In the genomic region with DNA sequence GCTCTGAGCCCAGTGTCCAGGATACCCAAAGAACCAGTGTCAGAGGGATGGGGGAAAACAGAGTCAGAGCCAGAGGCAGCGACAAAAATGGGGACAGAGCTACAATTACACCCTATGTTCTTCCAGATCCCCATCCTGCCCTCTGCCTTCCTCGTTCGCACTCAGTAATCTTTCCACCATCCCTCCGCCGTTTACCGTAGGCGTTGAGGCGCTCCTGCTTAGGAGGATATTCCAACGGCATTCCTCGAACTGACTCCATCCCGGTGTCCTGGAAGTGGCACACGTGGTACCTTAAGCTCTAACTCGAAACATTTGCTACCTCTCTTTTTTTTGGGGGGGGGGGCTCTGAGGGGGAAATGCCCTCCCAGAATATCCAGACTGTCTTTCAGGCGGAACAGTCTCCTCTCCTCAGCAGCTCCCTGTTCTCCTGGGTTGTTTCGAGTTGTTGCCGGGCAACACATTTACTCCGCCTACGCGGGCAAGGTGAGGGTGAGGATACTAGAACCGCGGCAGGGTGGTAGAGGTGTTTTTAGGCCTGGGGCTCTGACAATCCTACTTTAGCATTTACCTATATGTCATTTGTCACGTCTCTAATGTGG, we compare ENCODE assay signal across 10 mouse cellular contexts. TPM values are rescaled to one million over a fixed set of nuclear protein-coding genes. Genes with fewer than 3 reads are reported as not detected.
A peak's percentile ranks its signal among the peaks of the same experiment; 100 is the strongest.
DNase-seq lines count a peak whose midpoint lies in the region; ATAC-seq lines count a peak whose summit lies in the region.
"Had no signal": no experiment of that assay in that cellular context is flagged by ENCODE, and none has a peak within 500 bp of the region (broad histone marks: within the 10 kb centered on the region; RNA-seq: fewer than 3 reads in every experiment).

No protein-coding gene starts in this region.

- H3K4me3 ChIP-seq in heart, embryonic 14.5 days (ENCODE audit: control insufficient read depth in 1 of 2, insufficient read depth in 1 of 2, low read depth in 1 of 2, low read length in 2 of 2), result peak overlapping the region; percentile 52 to 67
- peak overlapping the region; percentile 49 for H3K4me3 ChIP-seq in midbrain, embryonic 11.5 days (ENCODE audit: low read depth, low read length)
- H3K4me3 ChIP-seq: myocyte had no signal

- peaks cover 34% of the 10 kb centered on the region for H3K27me3 ChIP-seq in heart, embryonic 14.5 days (ENCODE audit: control insufficient read depth, insufficient read depth, low read length)
- H3K27me3 ChIP-seq in midbrain, embryonic 11.5 days (ENCODE audit: control insufficient read depth, insufficient read depth, low read length), result peaks cover 4% of the 10 kb centered on the region
- H3K27me3 ChIP-seq: Patski had no signal

- no peak for ATAC-seq in heart, embryonic 14.5 days (ENCODE audit: insufficient number of reproducible peaks, insufficient read depth, low FRiP score, low read depth)
- peak; percentile 3; the same call in 1 of the 2 replicates for ATAC-seq in midbrain, embryonic 11.5 days (ENCODE audit: low FRiP score)
- no peak for ATAC-seq in CD4-positive, CD25-positive, alpha-beta regulatory T cell, adult 4 months
- ATAC-seq: Patski had no signal

- H3K4me1 ChIP-seq in heart, embryonic 14.5 days (ENCODE audit: control insufficient read depth in 2 of 2, insufficient read depth in 2 of 2, low read length in 2 of 2), result peaks cover 9 to 14% of the 10 kb centered on the region in 2 experiments
- H3K4me1 ChIP-seq in midbrain, embryonic 11.5 days (ENCODE audit: control insufficient read depth, insufficient read depth, low read length), result peaks cover 17% of the 10 kb centered on the region

- no peaks in the 10 kb centered on the region for H3K36me3 ChIP-seq in heart, embryonic 14.5 days (ENCODE audit: control insufficient read depth, insufficient read depth, low read length)
- no peaks in the 10 kb centered on the region for H3K36me3 ChIP-seq in midbrain, embryonic 11.5 days (ENCODE audit: control insufficient read depth, insufficient read depth, low read length)

- no peaks in the 10 kb centered on the region for H3K9me3 ChIP-seq in heart, embryonic 14.5 days (ENCODE audit: control insufficient read depth, low read length)
- H3K9me3 ChIP-seq in midbrain, embryonic 11.5 days (ENCODE audit: control insufficient read depth, low read length), result no peaks in the 10 kb centered on the region

- WGBS in heart, embryonic 14.5 days, result 3% methylated on average over 22 of the region's 22 CpGs
- WGBS in midbrain, embryonic 11.5 days, result under 1% methylated on average over 22 of the region's 22 CpGs

- peak overlapping the region; percentile 69 for H3K9ac ChIP-seq in heart, embryonic 14.5 days (ENCODE audit: low read length)
- peak overlapping the region; percentile 83 for H3K9ac ChIP-seq in midbrain, embryonic 11.5 days (ENCODE audit: low read length)

- H3K4me2 ChIP-seq in heart, embryonic 14.5 days (ENCODE audit: low read length), result peak overlapping the region; percentile 97
- peak overlapping the region; percentile 91 for H3K4me2 ChIP-seq in midbrain, embryonic 11.5 days

- H3K27ac ChIP-seq in heart, embryonic 14.5 days (replicated peaks in 1 of 2; ENCODE audit: control insufficient read depth in 1 of 2, insufficient read depth in 1 of 2, low read depth in 2 of 2, low read length in 2 of 2), result no peak overlapping the region
- no peak overlapping the region for H3K27ac ChIP-seq in midbrain, embryonic 11.5 days (ENCODE audit: low read depth, low read length)

- DNase-seq in heart, postnatal 4 days, result no peak
- DNase-seq in R1 (ENCODE audit: low read depth, low spot score), result peak; percentile 72
- peak; percentile 40 for DNase-seq in forelimb bud, embryonic 11.5 days (ENCODE audit: low read depth, low spot score)
- no peak for DNase-seq in midbrain, embryonic 11.5 days (ENCODE audit: low spot score, missing footprints)
- no peak for DNase-seq in layer of hippocampus, adult 18-20 months (ENCODE audit: low spot score in 2 of 2)
- no peak for DNase-seq in frontal cortex, postnatal 25 days (ENCODE audit: low spot score in 2 of 2)

RNA-seq across cellular contexts. Expression of a gene that starts 4.5 kb away (rescaled TPM):
- polyA plus RNA-seq in heart, embryonic 14.5 days (2014; fragmentation: Nextera tagmentation; extraction: Ambion mirVana), result 2.8 TPM in 2 replicates
- 10 to 100 TPM in 1 of 2 experiments, 1 to 10 TPM in 1; 9.2 to 10.7 TPM for total RNA-seq in heart, postnatal 4 days (2021)
- polyA plus RNA-seq in midbrain, embryonic 11.5 days (2014; fragmentation: Nextera tagmentation; extraction: Ambion mirVana), result 6.9 and 7.6 TPM in 2 replicates
- total RNA-seq in layer of hippocampus, adult 18-20 months (2021), result 10 to 100 TPM; 29.0 to 29.3 TPM
- not detected for polyA plus RNA-seq in CD4-positive, CD25-positive, alpha-beta regulatory T cell, adult 4 months (2017; shearing (Covaris generic))

RNA-seq across cellular contexts. Expression of a gene that starts 9.7 kb away (rescaled TPM):
- 0.30 TPM in 1 of 2 replicates, not detected in the other for polyA plus RNA-seq in heart, embryonic 14.5 days (2014; fragmentation: Nextera tagmentation; extraction: Ambion mirVana)
- not detected for total RNA-seq in heart, postnatal 4 days (2021)
- polyA plus RNA-seq in midbrain, embryonic 11.5 days (2014; fragmentation: Nextera tagmentation; extraction: Ambion mirVana), result 3.6 and 4.6 TPM in 2 replicates
- total RNA-seq in layer of hippocampus, adult 18-20 months (2021), result 1 to 10 TPM; 4.5 to 7.0 TPM
- not detected for polyA plus RNA-seq in CD4-positive, CD25-positive, alpha-beta regulatory T cell, adult 4 months (2017; shearing (Covaris generic))

RNA-seq across cellular contexts. Expression of a gene that starts 42.5 kb away (rescaled TPM):
- 41.3 and 43.9 TPM in 2 replicates for polyA plus RNA-seq in heart, embryonic 14.5 days (2014; fragmentation: Nextera tagmentation; extraction: Ambion mirVana)
- total RNA-seq in heart, postnatal 4 days (2021), result 10 to 100 TPM; 26.9 to 27.0 TPM
- polyA plus RNA-seq in midbrain, embryonic 11.5 days (2014; fragmentation: Nextera tagmentation; extraction: Ambion mirVana), result 70.2 and 70.3 TPM in 2 replicates
- 10 to 100 TPM; 29.5 to 32.0 TPM for total RNA-seq in layer of hippocampus, adult 18-20 months (2021)
- 10 to 100 TPM; 16.7 to 21.5 TPM for polyA plus RNA-seq in CD4-positive, CD25-positive, alpha-beta regulatory T cell, adult 4 months (2017; shearing (Covaris generic))

RNA-seq across cellular contexts. Expression of a gene that starts 42.7 kb away (rescaled TPM):
- polyA plus RNA-seq in heart, embryonic 14.5 days (2014; fragmentation: Nextera tagmentation; extraction: Ambion mirVana), result 2.2 and 4.3 TPM in 2 replicates
- 1 to 10 TPM; 4.4 to 4.6 TPM for total RNA-seq in heart, postnatal 4 days (2021)
- 9.6 and 9.9 TPM in 2 replicates for polyA plus RNA-seq in midbrain, embryonic 11.5 days (2014; fragmentation: Nextera tagmentation; extraction: Ambion mirVana)
- 1 to 10 TPM in 1 of 2 experiments, under 1 TPM in 1; 0.52 to 1.0 TPM for total RNA-seq in layer of hippocampus, adult 18-20 months (2021)
- 1 to 10 TPM; 1.6 to 1.7 TPM for polyA plus RNA-seq in CD4-positive, CD25-positive, alpha-beta regulatory T cell, adult 4 months (2017; shearing (Covaris generic))

Comparison
In these comparisons a context has a peak if more than half of its experiments do, and no peak if none do; other contexts are left out.
1. DNase-seq: peak in R1 (single experiment) and forelimb bud, embryonic 11.5 days (single experiment); none in heart, postnatal 4 days (single experiment), midbrain, embryonic 11.5 days (single experiment), layer of hippocampus, adult 18-20 months (0 of 2) and frontal cortex, postnatal 25 days (0 of 2).